Mouse (Mus musculus): Measurements from ENCODE around the gene Cd164.

Cd164 gene

DNA sequence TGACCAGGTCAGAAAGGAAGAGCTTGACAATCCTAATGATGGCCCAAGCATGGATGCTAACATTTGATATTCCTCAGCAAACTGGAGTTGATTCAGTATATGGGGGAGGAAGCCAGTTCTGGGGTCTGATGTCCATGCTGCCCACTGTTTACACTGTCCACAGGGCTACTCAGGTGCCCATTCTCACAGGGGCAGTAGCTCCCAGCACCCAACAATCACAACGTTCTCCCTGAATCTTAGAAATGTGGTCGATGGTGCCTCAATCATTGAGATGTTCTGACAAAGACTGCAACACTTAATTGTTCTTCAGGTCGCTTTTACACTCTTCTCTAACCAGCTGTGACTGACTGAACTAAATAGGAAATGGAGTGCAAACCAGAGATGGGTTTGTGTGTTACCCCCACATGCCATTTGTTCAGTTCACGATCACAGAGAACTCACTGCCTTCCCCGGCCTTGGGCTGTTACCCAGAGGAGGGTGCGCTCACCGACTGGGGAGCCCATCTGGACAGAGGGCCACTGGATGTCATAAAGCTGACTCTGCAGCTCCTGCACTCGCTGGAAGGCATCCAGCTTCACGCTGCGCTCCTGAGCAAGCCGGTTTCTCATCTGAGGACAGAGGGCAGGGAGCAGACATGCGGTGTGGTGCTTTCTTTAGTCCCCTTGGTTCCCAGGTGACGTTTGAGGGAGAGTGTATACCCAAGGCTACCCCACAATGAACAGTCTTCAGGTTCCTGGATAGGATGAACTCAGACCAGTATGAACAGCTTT, 27.4 kb downstream of the Cd164 start:
- no peak for DNase-seq (ENCODE audit: low spot score in 2 of 2)

DNA sequence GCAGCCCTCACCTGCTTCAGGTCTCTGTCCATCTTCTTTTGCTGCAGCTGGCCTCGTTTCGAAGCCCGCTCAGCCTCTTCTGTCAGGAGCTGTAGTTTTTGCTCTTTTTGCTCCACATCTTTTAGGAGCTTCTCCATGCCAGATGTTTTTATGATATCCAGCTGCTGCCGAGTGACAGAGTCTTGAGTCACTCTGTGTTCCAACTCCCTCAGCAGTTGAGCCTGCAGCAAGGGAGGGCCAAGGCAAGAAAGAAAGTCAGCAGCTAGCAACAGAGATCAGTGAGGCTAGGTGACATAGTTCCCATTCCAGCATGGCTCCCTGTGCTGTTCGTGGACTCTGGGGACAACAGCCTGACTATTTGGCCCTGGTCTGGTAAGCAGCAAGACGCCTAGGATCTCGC, 31.5 kb downstream of the Cd164 start:
- DNase-seq (ENCODE audit: low spot score in 2 of 2), result no peak

DNA sequence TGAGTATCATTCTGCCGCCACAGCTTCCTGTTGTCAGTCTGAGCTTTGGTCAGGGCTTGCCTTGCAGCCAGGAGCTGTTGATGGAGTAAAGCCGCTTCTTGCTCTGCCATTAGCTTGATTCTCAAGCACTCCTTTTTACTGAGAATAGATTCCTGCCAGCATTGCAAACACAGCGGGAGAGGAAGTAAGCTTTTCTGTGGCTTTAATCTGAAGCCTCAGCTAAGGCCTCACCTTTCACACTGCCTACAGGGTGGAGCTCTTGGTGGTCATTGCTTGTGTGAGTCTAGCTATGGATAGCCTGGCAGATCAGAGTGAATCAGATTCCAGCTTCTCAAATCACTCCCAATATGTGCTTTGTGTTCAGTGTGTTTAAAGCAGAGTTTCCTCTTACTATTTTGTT, 33.1 kb downstream of the Cd164 start:
- no peak for DNase-seq (ENCODE audit: low spot score in 2 of 2)

DNA sequence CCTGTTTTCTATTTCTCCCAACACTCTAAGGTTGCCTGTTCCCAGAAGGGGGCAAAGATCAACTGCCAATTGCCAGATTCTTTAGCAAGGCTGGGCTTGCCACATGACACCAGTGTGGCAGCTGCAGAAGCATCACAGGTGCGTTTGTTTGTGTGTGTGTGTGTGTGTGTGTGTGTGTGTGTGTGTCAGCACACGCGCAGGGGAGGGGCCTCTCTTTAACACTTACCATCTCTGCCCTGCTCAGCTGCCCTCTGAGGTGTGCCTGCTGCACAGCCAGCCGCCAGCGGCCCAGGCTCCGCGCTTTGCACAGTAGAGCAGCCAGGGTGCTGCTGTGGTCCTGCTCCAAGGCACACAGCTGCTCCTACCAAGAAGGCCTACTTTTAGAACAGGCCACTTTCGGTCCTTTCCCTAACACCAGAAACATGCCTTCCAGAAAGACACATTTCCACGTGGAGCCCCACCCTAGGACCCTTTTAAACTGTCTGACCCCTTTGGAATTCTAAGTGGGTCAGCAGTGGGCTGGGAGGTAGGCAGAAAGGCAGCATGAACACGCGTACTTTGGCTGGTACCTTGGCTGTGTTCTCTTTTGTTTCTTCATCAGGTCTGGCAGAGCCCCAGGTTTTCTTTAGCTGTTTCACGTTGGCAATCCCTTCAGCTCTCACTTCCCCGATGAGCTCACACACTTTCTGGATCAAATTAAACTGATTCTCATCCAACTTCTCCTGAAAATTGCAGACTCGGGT, 33.8 kb downstream of the Cd164 start:
- DNase-seq (ENCODE audit: low spot score in 2 of 2), result peak; percentile 35 to 68

DNA sequence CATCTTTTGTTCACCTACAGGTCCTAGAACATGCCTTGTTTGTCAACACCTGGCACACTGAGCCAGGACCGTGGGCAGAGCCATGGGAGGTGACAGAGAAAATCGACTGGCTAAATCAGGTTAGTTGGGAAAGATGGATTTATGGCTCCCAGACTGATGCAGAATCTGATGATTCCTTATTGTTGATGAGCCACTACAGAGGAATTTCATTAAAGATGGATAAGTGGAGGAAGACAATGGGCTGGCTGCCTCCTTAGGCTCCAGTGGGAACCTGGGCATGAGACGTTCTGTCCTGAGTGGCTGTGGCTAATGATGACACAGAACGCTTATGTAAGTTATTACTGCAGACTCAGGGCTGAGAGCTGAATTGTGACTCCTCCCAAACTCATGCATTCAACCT, 34.5 kb downstream of the Cd164 start:
- no peak for DNase-seq (ENCODE audit: low spot score in 2 of 2)

DNA sequence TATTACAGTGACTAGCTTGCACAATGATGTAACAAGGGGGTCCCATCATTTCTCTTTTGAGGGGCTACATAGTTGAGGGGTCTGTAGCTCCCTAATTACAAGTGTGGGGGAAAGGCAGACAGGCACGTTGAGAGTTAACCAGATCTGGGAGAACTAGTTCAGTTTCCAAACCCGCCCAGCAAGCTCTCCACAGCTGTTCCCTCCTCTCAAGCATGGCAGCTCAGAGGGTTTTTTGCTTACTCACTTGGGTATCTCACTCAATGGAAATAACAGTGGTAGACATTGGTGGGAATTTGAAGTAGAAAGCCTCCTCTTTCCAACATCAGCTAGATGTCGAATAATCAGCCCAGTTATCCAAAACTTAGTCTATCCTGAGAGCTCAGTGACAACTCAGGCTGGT, 35.9 kb downstream of the Cd164 start:
- no peak for DNase-seq (ENCODE audit: low spot score in 2 of 2)

DNA sequence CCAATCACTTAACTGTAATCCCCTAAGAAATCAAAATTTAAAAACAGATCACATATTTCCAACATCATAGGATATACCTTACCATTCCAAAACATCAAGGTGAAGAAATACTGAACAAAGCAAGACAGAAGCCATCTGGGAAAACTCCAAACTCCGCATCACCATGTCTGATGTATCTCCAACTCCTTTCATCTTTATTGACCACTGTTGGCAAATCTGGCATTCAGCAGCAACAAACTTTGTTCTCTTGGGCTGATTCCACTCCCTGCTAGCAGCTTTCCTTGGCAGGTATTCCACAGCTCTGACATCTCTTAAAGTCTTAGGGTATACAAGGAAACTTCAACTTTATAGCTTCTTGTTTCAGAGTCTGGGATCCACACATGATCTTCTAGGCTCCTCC, 39.2 kb downstream of the Cd164 start:
- DNase-seq (ENCODE audit: low spot score in 2 of 2), result no peak

DNA sequence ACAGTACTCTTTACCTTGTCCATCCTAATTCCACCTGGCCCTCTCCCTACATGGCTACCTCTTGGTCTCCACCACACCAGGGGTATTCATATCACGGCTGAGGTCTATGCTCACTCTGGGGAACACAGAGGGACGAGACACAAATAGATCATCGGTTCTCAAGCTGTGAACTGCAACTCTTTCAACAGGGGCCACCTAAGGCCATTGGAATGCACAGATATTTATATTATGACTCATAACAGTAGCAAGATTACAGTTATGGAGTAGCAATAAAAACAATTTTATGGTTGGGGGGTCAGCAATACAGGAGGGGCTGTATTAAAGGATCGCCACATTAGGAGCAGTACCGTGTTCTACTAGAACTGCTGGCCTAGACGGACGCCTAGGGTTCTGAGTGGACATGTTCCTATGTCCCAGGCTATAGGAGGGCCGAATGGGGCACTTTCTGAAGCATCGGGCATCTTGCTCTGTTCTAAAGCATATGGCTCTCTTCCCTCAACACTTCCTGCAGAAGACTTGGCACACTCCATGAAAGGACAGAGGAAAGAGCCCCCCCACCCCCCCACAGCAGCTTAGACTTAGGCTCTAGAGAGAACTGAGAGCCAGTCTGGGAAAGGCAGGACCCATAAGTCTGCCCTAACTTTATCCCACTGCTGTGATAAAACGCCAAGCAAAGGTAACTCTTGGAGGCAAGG, 42.6 kb downstream of the Cd164 start:
- no peak for DNase-seq (ENCODE audit: low spot score in 2 of 2)

DNA sequence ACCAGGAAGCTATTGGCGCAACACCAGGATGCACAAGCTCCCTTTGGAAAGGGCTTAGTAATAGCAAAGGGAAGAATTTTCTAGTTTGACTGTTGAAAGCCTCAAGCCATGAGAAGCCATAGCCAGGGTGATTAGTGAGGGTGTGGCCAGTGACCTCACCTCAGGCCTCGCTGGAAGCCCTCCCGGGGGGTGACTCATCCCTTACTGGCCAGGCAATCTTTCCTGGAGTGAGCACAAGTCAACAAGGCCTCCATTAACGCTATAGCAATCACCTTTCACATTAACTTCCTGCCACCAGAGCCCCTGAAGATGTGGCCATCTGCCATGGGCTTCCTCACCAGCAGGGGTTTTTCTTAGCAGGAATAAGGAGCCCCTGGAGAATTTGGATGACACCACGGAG, 45.9 kb downstream of the Cd164 start:
- no peak for DNase-seq (ENCODE audit: low spot score in 2 of 2)

DNA sequence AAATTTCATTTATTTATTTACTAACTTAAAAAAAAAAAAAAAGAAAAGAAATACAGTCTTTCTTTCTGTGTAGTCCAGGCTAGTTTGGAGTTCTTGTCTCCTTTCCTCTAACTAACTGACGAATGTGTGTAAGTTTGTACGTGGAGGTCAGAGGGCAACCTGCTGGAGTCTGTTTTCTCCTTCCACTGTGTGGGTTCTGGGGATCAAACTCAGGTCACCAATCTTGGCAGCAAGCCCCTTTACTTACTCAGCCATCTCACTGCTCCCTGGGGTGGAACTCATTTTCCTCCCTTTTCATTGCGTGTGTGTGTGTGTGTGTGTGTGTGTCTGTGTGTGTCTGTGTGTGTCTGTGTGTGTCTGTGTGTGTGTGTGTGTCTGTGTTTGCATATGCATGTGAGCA, 49.1 kb downstream of the Cd164 start:
- DNase-seq (ENCODE audit: low spot score in 2 of 2), result no peak

DNA sequence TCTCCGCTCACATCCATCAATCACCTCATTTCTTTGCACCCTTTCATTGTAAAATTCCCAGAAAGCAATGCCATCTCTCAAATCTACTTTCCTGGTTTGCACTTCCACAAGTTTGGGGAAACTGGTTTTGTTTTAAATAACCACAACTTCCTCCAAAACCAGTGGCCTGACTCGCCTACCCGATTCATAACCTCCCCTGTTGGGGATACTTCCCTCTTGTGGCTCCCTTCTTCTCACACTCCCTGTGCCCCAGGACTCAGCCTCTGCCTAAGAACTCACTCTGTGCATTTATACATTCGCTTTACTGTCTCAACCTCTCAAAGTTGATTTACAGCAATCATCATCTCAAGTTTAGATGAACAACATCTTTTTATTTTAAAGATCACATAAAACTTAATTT, 51.9 kb downstream of the Cd164 start:
- DNase-seq (ENCODE audit: low spot score in 2 of 2), result no peak

DNA sequence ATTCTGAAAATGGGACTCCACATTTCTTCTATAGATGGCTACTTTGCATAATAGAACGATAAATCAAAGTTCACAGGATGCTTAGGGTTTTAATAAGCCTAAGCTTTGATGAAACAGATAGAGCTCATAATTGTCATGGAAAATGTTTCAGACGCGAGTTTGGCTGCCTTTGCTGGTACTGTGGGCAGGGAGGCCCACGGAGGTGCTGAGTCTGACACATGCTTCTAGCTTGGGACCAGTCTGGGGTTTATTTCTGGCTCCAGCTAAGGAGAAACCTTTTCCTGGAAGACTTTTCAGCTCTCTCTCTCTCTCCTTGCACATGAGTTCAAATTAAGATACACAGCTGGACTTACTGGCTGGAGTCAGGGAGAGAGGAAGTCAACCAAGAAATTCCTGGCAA, 53.1 kb downstream of the Cd164 start:
- DNase-seq (ENCODE audit: low spot score in 2 of 2), result no peak

DNA sequence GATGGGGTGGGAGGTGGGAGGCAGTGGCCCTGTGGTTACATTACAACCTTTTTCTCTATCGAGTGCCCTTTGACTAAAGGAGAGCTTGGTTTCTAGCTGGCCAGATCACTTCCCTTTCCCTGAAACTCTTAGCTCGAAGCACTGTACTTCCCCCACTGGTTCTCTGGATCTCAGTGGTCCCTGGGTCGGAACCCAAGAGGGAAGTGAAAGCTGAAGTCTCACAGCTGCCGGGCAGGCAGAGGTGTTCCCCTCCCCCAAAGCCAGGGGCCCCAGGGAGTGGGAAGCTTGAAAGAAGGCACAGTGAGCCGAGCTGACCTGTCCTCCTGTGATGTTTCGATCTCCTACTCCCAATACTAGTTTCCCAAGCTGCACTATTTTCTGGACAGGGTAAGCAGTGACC, 54.0 kb downstream of the Cd164 start:
- peak; percentile 63 to 76 for DNase-seq (ENCODE audit: low spot score in 2 of 2)

DNA sequence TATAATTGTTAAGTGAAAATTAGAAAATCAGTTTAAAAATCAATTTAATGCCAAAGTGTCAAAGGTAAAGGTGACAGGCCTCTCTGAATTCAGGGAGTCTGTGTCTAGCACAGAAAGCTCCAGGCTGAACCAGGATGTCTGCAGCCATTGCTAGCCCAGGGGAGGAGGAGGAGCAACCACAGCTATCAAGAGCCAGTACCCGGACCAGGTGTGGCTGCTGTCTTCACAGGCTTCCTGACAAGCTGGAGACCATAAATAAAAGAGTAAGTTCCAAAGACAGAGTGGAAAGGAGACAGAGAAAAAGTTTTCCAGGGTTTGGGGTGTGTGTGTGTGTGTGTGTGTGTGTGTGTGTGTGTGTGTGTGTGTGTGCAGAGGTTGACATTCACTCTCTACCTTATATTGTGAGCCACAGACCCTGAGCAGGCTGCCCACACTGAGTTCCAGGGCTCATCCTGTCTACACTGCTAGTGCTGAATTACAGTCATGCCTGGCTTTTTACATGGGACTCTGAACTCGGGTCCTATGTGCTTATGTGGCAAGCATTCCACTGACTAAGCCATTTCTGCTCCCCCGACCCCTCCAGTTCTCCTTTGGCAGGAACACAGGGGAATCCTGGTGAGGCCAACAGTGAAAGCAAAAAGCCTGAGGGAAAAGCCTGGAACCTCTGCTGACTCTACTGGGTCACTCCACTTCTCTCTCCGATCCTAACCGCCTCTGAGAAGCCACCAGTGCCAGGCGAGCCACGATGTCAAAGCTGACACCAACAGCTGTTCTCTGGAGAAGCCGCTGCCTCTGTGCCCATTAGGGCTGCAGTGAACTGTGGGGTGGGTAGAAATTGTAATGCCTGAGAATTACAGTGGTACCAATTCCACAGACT, 56.5 kb downstream of the Cd164 start:
- DNase-seq (ENCODE audit: low spot score in 2 of 2), result no peak

DNA sequence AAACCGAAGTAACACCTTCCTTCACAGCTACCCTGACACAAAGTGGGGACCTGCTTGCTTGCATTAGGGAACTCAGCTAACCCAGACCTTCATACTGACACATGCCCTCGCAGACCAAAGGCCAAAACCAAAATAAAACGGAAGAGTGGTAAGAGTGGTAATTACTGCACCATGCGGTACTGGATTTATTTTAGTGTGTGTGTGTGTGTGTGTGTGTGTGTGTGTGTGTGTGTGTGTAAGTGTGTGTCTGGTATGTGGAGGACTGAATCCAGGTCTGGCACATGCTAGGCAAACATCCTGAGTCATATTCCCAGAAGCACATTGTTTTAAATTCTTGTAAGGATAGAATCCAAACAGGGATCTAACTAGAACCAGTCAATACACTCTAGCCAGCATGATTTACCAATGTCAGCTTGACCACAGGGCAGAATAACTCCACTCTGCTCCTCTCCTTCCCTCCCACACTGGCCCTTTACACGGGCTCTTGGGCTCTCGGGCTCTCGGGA, 57.2 kb downstream of the Cd164 start:
- DNase-seq (ENCODE audit: low spot score in 2 of 2), result no peak

DNA sequence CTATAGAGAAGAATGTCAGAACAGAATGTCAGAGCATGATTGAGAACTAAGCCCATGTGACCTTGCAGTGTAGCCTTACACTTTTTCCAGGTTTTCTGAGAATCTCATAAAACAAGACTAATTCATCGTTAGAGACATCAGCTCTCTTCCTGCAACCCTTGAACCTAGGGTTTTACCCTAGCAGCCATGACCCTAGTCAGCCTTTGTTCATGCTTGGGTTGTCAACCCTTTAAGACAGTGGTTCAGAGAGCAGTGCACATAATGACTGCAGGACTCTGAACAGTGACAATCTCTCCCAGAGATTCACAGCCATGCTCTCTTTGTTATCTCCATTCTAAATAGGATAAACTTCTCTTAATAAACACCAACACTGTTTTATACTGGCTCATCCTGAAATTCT, 59.3 kb downstream of the Cd164 start:
- DNase-seq (ENCODE audit: low spot score in 2 of 2), result no peak

DNA sequence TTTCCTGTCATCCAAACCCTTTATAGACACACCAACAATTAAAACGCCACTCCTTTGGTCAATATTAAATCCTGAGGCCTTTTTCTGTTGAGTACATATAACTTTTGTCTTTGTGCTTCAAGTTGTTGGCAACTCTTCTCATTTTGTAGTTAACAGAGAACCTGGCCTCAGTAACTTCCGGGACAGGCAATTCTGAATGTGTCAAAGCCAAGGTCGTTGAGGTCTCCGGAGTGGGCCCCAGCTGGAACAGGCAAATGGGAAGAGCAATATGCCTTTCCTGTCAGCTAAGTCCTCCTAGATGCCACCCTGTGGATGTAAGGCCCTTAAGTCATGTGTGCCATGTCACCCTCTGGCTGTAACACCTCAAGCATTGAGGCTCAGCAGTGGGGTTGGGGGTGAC, 61.2 kb downstream of the Cd164 start:
- DNase-seq (ENCODE audit: low spot score in 2 of 2), result no peak
